Mouse (Mus musculus) brain, adult 2 months (tissue): ENCODE data around the gene Slc22a19.
"Not testable (repeated sequence)": the region's sequence is repeated elsewhere in the genome, so short reads cannot be mapped to it uniquely, and the experiment has no call there.

Experiments used
- DNase-seq: peaks from one replicate; pipeline ENCODE4 v3.0.0; 2011; ENCODE audit warnings: low read depth, low spot score

The Slc22a19 gene

DNA sequence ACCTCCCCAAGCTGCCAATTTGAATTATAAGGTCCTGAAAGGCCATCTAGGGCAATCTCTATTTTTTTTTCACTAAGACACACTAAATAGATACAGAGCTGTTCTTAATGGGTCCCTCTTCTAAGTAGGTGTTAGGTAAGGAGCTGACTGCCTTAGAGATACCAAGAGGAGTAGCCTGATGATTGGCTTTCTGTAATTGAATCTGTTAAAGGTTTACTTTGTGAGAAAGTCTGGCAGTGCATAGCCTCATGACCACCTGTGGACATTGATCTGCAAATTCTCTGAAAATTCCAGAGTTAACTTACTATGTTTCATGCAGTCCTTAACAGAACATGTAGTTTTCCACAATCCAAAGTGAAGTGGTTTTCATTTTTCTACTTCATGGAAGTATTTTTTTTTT is at the start of gene Slc22a19:
Gene Slc22a19 (minus strand): TSS at position 163 of the 400 bp plus-strand sequence.
- DNase-seq, result no peak

DNA sequence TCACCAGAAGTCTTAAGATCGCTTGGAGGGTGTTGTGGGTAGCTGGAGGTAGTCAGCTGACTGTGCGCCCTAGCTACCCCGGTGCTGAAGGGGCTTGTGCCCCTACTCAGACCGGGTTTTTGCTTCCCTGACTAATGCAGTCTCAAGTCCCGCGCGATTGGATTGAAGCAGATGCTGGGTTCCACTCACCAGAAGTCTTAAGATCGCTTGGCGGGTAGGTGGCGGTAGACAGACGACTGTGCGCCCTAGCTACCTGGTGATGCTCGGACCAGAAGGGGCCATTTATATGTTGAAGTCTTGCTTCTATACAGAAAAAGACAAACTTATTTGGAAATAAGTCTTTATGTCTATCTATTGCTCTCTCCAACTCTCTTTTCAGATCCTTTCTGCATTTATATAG is 42.3 kb upstream of the Slc22a19 start:
- not testable (repeated sequence) for DNase-seq

DNA sequence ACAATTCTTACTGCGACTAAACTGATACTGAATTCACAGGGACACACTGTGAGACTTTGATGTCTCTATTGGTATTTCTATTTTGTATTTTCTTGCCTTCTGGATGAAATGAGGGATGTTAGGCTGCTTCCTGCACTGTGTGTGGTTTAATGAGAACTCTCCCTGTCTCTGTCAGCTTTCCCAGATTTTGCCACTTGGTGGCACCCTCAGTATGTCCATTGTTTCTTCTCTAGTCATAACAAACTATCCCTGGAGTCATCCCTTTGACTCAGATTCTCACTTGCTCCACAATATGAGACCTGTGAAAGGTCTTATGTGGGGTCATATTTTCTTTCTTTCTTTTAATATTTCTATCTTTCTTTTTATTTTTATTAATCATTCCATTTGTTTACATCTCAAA is 18.4 kb upstream of the Slc22a19 start:
- DNase-seq, result peak; percentile 22

DNA sequence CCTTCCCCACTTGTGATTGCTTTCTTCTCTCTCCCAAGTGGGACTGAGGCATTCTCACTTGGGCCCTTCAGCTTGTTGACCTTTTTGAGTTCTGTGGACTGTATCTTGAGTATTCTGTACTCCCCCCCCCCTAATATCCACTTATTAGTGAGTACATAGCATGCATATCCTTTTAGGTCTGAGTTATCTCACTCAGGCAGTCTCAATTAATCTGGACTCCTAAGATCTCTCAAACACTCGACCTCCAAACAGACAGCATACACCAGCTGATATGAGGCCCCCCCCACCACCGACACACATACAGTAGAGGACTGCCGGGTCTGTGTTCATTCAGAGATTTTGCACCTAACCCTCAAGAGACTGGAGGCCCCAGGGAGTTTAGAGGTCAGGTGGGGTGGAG is 18.0 kb downstream of the Slc22a19 start:
- not testable (repeated sequence) for DNase-seq

DNA sequence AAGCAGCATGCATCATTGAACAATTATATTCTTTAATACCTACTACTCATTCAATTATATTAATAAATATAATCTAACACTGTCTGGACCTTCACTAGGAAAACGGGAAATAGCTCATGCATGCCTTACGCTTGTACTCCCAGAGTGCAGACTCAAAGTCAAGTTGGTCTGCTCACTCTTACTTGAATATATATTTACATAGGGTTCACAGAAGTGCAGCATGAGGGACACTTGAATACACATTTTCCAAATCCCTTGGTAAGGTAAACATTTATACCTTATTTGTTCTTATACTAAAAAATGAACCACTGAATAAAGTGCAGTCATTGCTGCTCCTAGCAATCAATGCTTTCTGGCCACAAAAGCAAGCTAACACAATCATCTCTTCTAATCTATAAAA is 19.9 kb downstream of the Slc22a19 start:
- no peak for DNase-seq

DNA sequence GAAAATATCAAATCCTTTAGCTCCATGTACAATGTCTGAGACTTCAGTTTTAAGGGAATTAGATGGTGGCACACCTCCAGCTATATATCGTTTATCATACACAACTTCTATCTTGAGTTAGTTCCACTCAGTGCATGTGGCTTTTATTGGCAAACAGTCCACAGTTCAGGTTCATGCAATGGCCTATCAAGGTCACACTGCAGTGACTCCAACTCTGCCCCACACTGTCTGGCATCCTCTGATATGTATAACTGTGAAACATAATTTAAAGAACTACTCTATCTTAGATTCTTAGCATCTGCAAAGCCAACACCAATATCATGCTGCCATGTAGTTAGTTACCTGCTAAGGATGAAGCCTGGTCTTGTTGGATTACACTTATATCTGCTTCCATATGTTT is 23.1 kb downstream of the Slc22a19 start:
- no peak for DNase-seq

DNA sequence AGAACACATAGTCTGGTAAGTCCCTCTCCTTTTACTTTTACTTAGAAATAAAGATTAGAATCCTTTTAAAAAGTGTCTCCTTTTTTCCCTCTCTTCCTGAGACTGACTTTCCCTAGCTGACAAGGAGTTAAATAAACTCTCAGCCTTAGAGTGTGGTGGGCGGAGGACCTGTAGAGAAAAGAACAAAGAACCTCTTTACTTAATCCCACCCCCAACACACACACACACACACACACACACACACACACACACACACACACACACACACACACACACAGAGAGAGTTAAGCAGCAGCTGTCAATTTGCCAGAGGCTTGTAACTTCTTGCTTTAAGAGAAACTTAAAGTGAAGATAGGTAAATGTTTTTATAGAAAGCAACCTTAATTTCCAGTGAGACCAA is 39.1 kb downstream of the Slc22a19 start:
- no peak for DNase-seq

DNA sequence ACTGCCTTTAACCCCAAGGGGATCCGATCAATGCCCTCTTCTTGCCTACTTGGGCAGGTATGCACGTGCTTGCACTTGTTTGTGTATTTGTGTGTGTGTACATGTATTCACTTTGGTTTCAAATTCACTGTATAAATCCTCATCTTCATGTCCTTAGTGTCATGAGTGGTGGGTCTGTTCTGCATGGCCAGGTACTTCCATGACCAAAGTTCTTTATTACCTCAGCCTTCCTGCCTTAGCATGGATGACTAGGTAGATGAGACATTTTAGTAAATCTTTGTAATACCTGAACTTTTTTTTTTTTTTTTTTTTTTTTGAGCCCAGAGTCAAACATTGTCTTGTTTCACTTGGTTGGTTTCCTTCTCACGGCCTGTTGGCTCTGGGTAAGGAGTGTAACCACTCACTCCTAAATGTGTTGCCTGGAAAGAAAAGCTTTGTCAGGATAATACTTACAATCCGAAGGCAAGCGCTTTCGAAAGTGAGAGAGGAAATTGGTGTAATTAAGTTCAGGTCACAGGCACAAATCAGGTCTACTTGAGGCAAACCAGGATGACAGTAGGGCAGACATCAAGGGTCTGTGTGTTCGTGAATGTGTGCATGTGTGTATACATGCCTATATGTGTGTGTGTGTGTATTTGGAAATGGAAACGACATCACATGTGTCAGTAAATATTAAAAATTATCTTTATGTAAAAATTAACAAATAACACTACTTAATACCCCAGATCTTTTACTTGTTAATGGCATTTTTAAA is 62.0 kb downstream of the Slc22a19 start:
- DNase-seq, result no peak

DNA sequence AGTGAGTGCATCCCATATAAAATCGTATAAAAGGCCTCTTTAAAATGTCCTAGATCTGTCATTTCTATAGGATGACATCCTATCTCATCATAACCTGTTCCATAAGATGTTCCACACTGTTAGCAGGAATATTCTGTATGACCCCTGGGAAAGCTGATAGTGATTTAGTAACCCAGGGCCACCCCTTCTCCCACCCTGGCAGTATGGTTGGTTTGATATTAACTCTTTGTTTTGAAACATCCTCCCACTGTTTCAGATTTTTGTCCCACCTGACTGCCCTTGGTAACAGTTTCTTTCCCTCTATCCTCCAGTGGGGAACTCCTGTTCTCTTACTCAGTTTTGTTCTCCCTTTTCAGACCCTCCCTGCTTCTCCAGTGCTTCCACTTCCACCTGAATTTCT is 77.3 kb downstream of the Slc22a19 start:
- no peak for DNase-seq

DNA sequence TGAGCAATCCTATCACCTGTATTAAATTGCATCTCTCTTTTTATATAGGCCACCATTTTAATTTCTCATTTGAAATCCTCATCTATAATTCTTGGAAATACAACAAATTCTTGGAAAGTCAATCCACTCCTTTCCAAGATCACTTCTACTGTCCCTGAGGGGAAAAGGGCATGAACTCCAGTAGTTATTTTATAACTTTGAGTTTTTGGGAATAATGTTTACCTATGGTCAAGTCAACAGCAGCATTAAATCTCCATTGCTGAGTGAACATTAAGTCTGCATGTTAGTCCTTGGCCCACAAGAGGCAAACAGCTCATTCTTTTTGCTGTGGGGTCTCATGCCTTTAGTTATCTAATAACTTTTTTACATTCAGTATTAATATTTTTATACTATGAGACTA is 78.1 kb downstream of the Slc22a19 start:
- DNase-seq, result no peak
